Mouse (Mus musculus): ENCODE measurements at regions not wholly inside any gene's neighbourhood (a gene's known extent, or its start where the extent isn't known, plus 50 kb on each side); places are given as distances from the start of the nearest gene placed in this dataset.
A peak's percentile ranks its signal among the peaks of the same experiment; 100 is the strongest.

- peak; percentile 54 for DNase-seq (ENCODE audit: low read depth, low spot score)
Measured at GRCm38 (mm10) chr7:139741246-139741903, 57.8 kb upstream of the Cfap46 start.

- peak; percentile 47 for DNase-seq (ENCODE audit: low read depth, low spot score)
Measured at GRCm38 (mm10) chr7:139746803-139747202, 63.2 kb upstream of the Cfap46 start.

DNA sequence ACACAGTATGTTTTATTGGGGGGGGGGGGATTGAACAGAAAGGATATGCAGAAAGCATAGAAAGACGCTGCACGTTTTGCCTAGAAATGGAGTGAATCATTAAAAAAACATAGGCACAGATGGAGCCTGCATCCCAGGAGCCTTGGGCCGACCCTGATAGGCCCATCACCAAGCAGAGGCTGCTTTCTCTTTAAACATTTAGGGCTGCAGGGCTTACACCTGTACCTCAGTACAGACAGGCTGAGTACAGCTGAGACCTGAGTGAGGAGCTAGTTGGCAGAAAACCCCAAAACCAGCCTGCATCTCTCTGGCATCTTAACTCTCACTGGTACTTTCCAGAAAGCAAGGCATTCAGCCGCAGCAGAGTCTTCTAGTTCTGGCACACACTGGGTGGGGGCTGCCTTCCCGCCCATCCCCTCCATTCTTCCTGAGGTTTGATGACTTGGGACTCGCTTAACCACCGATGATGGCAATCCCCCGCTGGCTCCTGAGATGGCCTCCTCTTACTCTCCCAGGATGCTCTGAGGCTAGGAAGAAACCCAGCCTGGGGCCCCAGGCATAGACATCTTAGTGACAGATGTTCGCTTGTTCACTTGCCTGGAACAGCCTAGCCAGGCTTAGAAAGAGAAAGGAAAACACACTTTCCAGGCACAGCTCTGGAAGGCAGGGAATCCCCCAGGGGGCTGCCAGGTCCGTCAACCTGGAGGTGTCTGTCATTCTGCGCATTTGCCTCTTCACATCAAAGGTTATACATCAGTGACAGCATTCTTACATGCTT is 63.9 kb upstream of the Cfap46 start:
- DNase-seq (ENCODE audit: low read depth, low spot score) = no peak

- DNase-seq (ENCODE audit: low read depth, low spot score) = no peak
Measured at GRCm38 (mm10) chr7:139755004-139755403, 71.4 kb upstream of the Cfap46 start.

- no peak for DNase-seq (ENCODE audit: low read depth, low spot score)
Measured at GRCm38 (mm10) chr7:139762522-139762921, 71.5 kb upstream of the Adgra1 start.

- DNase-seq (ENCODE audit: low read depth, low spot score) = no peak
Measured at GRCm38 (mm10) chr7:139763241-139763640, 70.7 kb upstream of the Adgra1 start.

DNA sequence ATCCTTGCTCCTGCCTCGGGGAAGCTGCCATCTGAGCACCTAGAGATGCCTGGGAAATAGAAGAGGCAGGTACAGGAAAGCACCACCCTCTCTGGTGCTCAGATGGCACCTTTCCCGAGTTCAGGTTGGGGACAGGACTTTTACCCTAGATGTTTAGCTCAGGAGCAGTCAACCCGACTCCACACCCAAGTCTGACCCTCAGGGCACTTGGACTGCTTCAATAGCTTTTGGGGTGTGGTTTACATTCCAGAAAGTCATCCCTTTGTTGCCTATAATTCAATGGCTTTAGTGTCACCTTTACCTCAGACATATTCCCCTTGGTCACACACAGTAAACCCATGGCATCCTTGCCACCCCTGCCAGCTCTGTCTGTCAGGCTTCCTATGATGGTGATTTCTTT is 67.7 kb upstream of the Adgra1 start:
- peak; percentile 80 for DNase-seq (ENCODE audit: low read depth, low spot score)

DNA sequence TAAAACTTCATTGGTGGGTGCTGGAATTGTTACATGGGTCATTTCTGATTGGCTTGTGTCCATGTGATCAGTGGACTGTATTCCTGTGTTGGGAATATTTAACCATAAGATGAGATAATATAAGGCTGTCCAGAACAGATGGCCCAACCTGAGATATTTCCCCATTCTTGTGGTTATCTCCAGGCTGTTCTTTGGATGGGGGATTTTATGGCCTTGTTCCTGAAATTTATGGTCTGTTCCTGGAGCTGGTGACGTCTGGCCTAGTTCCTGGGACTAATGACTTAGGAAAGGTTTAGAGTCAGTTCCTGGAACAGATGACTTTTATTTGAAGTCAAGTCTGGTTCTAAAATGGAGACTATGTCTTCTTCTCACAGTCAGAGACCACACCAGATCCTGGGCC is 64.8 kb upstream of the Adgra1 start:
- DNase-seq (ENCODE audit: low read depth, low spot score) = no peak

DNA sequence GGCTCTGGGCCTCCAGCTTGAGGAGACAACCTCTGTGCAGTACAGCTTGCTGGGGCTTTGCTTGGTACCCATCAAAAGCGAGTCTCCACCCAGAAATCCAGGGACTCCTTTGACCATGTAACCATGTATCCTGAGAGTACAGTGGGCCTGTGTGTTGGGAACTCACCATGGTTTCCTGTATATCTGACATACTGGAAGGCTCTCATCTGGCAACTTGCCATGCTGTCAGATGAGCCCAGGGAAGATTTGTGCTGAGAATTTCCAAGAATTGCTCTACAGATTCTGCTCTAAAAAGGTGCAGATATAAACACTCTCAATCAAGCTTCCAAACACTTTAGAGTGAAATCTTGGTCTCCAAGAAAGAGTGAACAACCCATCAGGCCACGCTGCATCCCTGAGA is 56.7 kb upstream of the Adgra1 start:
- DNase-seq (ENCODE audit: low read depth, low spot score) = no peak

DNA sequence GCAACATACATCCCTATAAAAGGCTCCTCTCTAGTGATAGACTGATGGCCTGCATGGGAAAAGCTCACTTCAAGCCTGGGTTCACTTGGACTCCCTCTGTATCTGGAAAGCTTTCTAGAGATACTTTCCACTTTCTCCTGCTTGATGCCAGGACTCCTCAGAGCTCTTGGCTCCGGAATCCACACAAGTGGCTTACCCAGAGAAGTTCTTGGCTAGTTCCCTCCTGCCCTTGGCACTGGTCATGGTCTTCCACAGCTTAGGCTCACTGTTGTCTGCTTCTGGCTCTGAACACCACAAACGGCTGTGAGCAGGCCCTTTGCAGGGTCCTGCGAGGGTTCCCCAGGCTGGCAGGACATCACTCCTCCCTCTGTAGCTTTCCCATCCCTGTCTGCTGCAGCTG is 54.1 kb upstream of the Adgra1 start:
- DNase-seq (ENCODE audit: low read depth, low spot score) = no peak

- DNase-seq (ENCODE audit: low read depth, low spot score) = no peak
Measured at GRCm38 (mm10) chr7:139781513-139781912, 52.5 kb upstream of the Adgra1 start.

Measured in ES-CJ7 (cell line).